ENCODE assay signal across 9 mouse cellular contexts in the genomic region with DNA sequence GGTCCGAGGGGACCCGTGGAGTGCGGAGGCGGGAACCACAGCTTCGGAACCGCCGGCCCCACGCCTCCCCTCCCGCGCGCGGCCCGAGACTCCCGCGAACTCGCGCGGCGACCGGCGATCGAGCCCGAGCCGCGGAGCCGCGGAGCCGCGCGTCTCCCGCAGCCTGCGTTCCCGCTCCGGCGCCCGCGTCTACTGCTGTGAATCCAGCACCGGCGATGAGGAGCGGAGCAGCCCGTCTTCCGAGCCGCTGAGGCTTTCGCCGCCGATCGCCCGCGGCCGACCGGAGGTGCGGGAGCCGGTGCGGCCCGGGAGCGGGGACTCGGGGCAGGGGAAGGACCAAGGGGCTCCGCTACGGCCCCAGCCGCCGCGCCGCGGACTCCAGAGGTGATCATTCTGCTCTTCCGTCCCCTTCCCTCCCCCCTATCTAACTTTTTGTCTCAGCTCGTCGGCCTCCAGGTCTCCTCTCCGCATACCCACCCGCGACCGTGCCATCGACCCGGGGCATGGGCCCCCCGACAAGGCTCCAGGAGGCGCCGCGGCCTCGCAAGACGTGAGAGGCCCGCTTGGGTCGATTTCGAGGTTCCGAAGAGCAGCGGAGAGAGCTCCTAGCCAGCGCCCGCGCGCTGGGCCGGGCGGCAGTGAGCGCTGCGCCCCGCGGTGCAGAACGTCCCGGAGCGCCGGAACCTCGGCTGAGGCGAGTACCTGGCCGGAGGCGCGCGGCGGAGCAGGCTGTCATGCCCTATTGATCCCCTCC. TPM values are rescaled to one million over a fixed set of nuclear protein-coding genes. Genes with fewer than 3 reads are reported as not detected.
DNase-seq lines count a peak whose midpoint lies in the region; ATAC-seq lines count a peak whose summit lies in the region.
"Had no signal": no experiment of that assay in that cellular context is flagged by ENCODE, and none has a peak within 500 bp of the region (broad histone marks: within the 10 kb centered on the region; RNA-seq: fewer than 3 reads in every experiment).

No protein-coding gene starts in this region.

- peak; percentile 35 for DNase-seq in 3T3-L1 (ENCODE audit: low read depth, low spot score)
- DNase-seq in embryonic facial prominence, embryonic 10.5 days (ENCODE audit: low spot score): no peak
- DNase-seq in hindbrain, embryonic 11.5 days (ENCODE audit: low spot score): peak; percentile 70
- no peak for DNase-seq in ovary, postnatal 10 days (ENCODE audit: low spot score)

- H3K27me3 ChIP-seq in erythroblast, embryonic 14.5 days (ENCODE audit: control insufficient read depth): peaks cover 90% of the 10 kb centered on the region
- peaks cover 45% of the 10 kb centered on the region for H3K27me3 ChIP-seq in embryonic facial prominence, embryonic 10.5 days (replicated peaks; ENCODE audit: low read depth, poor library complexity, severe bottlenecking)
- no peaks in the 10 kb centered on the region for H3K27me3 ChIP-seq in hindbrain, embryonic 11.5 days (ENCODE audit: control insufficient read depth, insufficient read depth, low read length)
- H3K27me3 ChIP-seq in liver, embryonic 15.5 days: peaks cover 97% of the 10 kb centered on the region
- peaks cover 21% of the 10 kb centered on the region for H3K27me3 ChIP-seq in stomach, embryonic 16.5 days (ENCODE audit: control insufficient read depth, insufficient read depth, low read length)

- no peaks in the 10 kb centered on the region for H3K4me1 ChIP-seq in erythroblast, embryonic 14.5 days (ENCODE audit: control insufficient read depth)
- peaks cover 83% of the 10 kb centered on the region for H3K4me1 ChIP-seq in embryonic facial prominence, embryonic 10.5 days
- H3K4me1 ChIP-seq in hindbrain, embryonic 11.5 days (replicated peaks; ENCODE audit: control insufficient read depth, insufficient read depth, low read length): peaks cover 20% of the 10 kb centered on the region
- peaks cover 18% of the 10 kb centered on the region for H3K4me1 ChIP-seq in liver, embryonic 15.5 days (replicated peaks)
- H3K4me1 ChIP-seq in stomach, embryonic 16.5 days (ENCODE audit: control insufficient read depth, insufficient read depth, low read length): peaks cover 37% of the 10 kb centered on the region

- H3K27ac ChIP-seq in embryonic facial prominence, embryonic 10.5 days (replicated peaks): peak overlapping the region; percentile 99
- H3K27ac ChIP-seq in hindbrain, embryonic 11.5 days (ENCODE audit: low read depth, low read length): peak overlapping the region; percentile 99
- no peak overlapping the region for H3K27ac ChIP-seq in liver, embryonic 15.5 days (replicated peaks)
- H3K27ac ChIP-seq in stomach, embryonic 16.5 days (ENCODE audit: low read length): peak overlapping the region; percentile 81

- peak overlapping the region; percentile 100 for H3K9ac ChIP-seq in hindbrain, embryonic 11.5 days (ENCODE audit: low read depth, low read length)
- H3K9ac ChIP-seq in liver, embryonic 15.5 days: peak overlapping the region; percentile 40
- H3K9ac ChIP-seq in stomach, embryonic 16.5 days (ENCODE audit: low read length): peak overlapping the region; percentile 92

- no peaks in the 10 kb centered on the region; the same call in 1 of the 2 replicates for H3K9me3 ChIP-seq in erythroblast, embryonic 14.5 days (ENCODE audit: control insufficient read depth, low read length)
- no peaks in the 10 kb centered on the region for H3K9me3 ChIP-seq in embryonic facial prominence, embryonic 10.5 days
- H3K9me3 ChIP-seq in hindbrain, embryonic 11.5 days (ENCODE audit: control insufficient read depth, low read length): no peaks in the 10 kb centered on the region
- H3K9me3 ChIP-seq in liver, embryonic 15.5 days (replicated peaks): no peaks in the 10 kb centered on the region
- H3K9me3 ChIP-seq in stomach, embryonic 16.5 days (replicated peaks; ENCODE audit: control insufficient read depth, low read length): no peaks in the 10 kb centered on the region

- no peak for ATAC-seq in erythroblast, adult 5-6 weeks (replicated peaks; ENCODE audit: low FRiP score, poor library complexity, severe bottlenecking)
- ATAC-seq in hindbrain, embryonic 11.5 days (ENCODE audit: low FRiP score): no peak
- no peak for ATAC-seq in liver, embryonic 15.5 days (ENCODE audit: insufficient read depth)
- ATAC-seq in stomach, embryonic 16.5 days (ENCODE audit: insufficient read depth, low FRiP score): no peak

- peak overlapping the region; percentile 98 for H3K4me2 ChIP-seq in hindbrain, embryonic 11.5 days (replicated peaks; ENCODE audit: low read depth, low read length)
- H3K4me2 ChIP-seq in liver, embryonic 15.5 days: peak overlapping the region; percentile 66
- H3K4me2 ChIP-seq in stomach, embryonic 16.5 days (ENCODE audit: low read depth, low read length): peak overlapping the region; percentile 92

- no peaks in the 10 kb centered on the region; the same call in 1 of the 2 replicates for H3K36me3 ChIP-seq in erythroblast, embryonic 14.5 days (ENCODE audit: control insufficient read depth)
- peaks cover 44% of the 10 kb centered on the region for H3K36me3 ChIP-seq in embryonic facial prominence, embryonic 10.5 days (replicated peaks)
- H3K36me3 ChIP-seq in hindbrain, embryonic 11.5 days (ENCODE audit: control insufficient read depth, insufficient read depth, low read length): peaks cover 6% of the 10 kb centered on the region
- H3K36me3 ChIP-seq in liver, embryonic 15.5 days (replicated peaks): no peaks in the 10 kb centered on the region
- no peaks in the 10 kb centered on the region for H3K36me3 ChIP-seq in stomach, embryonic 16.5 days (ENCODE audit: control insufficient read depth, insufficient read depth, low read length)
- H3K36me3 ChIP-seq: G1E had no signal

- H3K4me3 ChIP-seq in erythroblast, embryonic 14.5 days (replicated peaks): peak overlapping the region; percentile 45
- peak overlapping the region; percentile 99 for H3K4me3 ChIP-seq in embryonic facial prominence, embryonic 10.5 days
- H3K4me3 ChIP-seq in hindbrain, embryonic 11.5 days (ENCODE audit: low read depth, low read length): peak overlapping the region; percentile 98
- peak overlapping the region; percentile 57 for H3K4me3 ChIP-seq in liver, embryonic 15.5 days (replicated peaks)
- H3K4me3 ChIP-seq in stomach, embryonic 16.5 days (replicated peaks; ENCODE audit: low read length): peak overlapping the region; percentile 77

- under 1% methylated on average over 105 of the region's 105 CpGs for WGBS in embryonic facial prominence, embryonic 10.5 days
- under 1% methylated on average over 68 of the region's 105 CpGs for WGBS in hindbrain, embryonic 11.5 days
- WGBS in liver, embryonic 15.5 days (ENCODE audit: insufficient replicate concordance): under 1% methylated on average over 101 of the region's 105 CpGs
- WGBS in stomach, embryonic 16.5 days: under 1% methylated on average over 102 of the region's 105 CpGs

RNA-seq across cellular contexts. Expression of a gene that starts 0.4 kb away (rescaled TPM):
- polyA plus RNA-seq in erythroblast, embryonic 14.5 days (2012): 0.01 TPM in 1 of 2 replicates, not detected in the other
- 0.21 TPM in 1 of 2 replicates, not detected in the other for total RNA-seq in erythroblast, adult 5-6 weeks (2015; ENCODE audit: low replicate concordance)
- 0.14 TPM in 1 of 2 replicates, not detected in the other for total RNA-seq in erythroblast, adult 5-6 weeks (2017; ENCODE audit: low replicate concordance)
- polyA plus RNA-seq in embryonic facial prominence, embryonic 10.5 days (2016; fragmentation: Nextera tagmentation; extraction: Ambion mirVana): 44.3 and 49.5 TPM in 2 replicates
- polyA plus RNA-seq in hindbrain, embryonic 11.5 days (2014; fragmentation: Nextera tagmentation; extraction: Ambion mirVana): 41.9 and 42.5 TPM in 2 replicates
- polyA plus RNA-seq in liver, embryonic 15.5 days (2015; fragmentation: Nextera tagmentation; extraction: Ambion mirVana): 1.2 and 1.4 TPM in 2 replicates
- 11.1 and 11.7 TPM in 2 replicates for polyA plus RNA-seq in stomach, embryonic 16.5 days (2015; fragmentation: Nextera tagmentation; extraction: Ambion mirVana)
- polyA plus RNA-seq: G1E had no signal

Comparison
In these comparisons a context has a peak if more than half of its experiments do, and no peak if none do; other contexts are left out.
1. H3K4me3 ChIP-seq: peak in every context shown above with its lines; median percentile 99 in embryonic facial prominence, embryonic 10.5 days; 98 in hindbrain, embryonic 11.5 days; 77 in stomach, embryonic 16.5 days; 57 in liver, embryonic 15.5 days; 45 in erythroblast, embryonic 14.5 days.
2. DNase-seq: peak in 3T3-L1 (single experiment) and hindbrain, embryonic 11.5 days (single experiment); none in embryonic facial prominence, embryonic 10.5 days (single experiment) and ovary, postnatal 10 days (single experiment).
3. H3K9ac ChIP-seq: peak in every context shown above with its lines; median percentile 100 in hindbrain, embryonic 11.5 days; 92 in stomach, embryonic 16.5 days; 40 in liver, embryonic 15.5 days.
4. Peak in every context shown above with its lines, with median percentiles within 50 percentile points of each other: H3K4me2 ChIP-seq.